Mouse (Mus musculus) kidney, embryonic 15.5 days (tissue): Measurements from ENCODE around the gene Acaa1b. TPM values are rescaled to one million over a fixed set of nuclear protein-coding genes. Genes with fewer than 3 reads are reported as not detected.

Source experiments
- ATAC-seq: fragments of 200-750 bp; cut with Nextera tagmentation; replicated peaks from 2 replicates; pipeline ENCODE4 v1.8.0; 2017; ENCODE audit warnings: moderate TSS enrichment; ENCODE audit not compliant: low FRiP score
- H3K27ac ChIP-seq: fragments of 300-500 bp; sonication (generic); 2 replicates; pipeline ENCODE4 v1.5.1; 2015; ENCODE audit warnings: mild to moderate bottlenecking, inconsistent platforms
- H3K27me3 ChIP-seq: fragments of 300-500 bp; sonication (generic); 2 replicates; pipeline ENCODE4 v1.6.1; 2015; ENCODE audit warnings: inconsistent platforms
- H3K36me3 ChIP-seq: fragments of 300-500 bp; sonication (generic); 2 replicates; pipeline ENCODE4 v1.6.1; 2015; ENCODE audit warnings: inconsistent platforms
- H3K4me1 ChIP-seq: fragments of 300-500 bp; sonication (generic); 2 replicates; pipeline ENCODE4 v1.6.1; 2015; ENCODE audit warnings: inconsistent platforms
- H3K4me2 ChIP-seq: fragments of 300-500 bp; sonication (generic); 2 replicates; pipeline ENCODE4 v1.6.1; 2015; ENCODE audit warnings: moderate library complexity, mild to moderate bottlenecking, inconsistent platforms
- H3K4me3 ChIP-seq: fragments of 300-500 bp; sonication (generic); replicated peaks from 2 replicates; pipeline ENCODE4 v1.5.1; 2015; ENCODE audit warnings: mild to moderate bottlenecking, inconsistent platforms
- H3K9ac ChIP-seq: fragments of 300-500 bp; sonication (generic); 2 replicates; pipeline ENCODE4 v1.6.1; 2015; ENCODE audit warnings: mild to moderate bottlenecking, inconsistent platforms
- H3K9me3 ChIP-seq: fragments of 300-500 bp; sonication (generic); replicated peaks from 2 replicates; pipeline ENCODE4 v1.6.1; 2016; ENCODE audit warnings: inconsistent platforms
- WGBS: fragments of 180-500 bp; shearing (Covaris S2); methylation state at CpG from one replicate; pipeline ENCODE4 v1.1.7; 2015; ENCODE audit warnings: mixed read lengths; 5-methylcytosine and 5-hydroxymethylcytosine counted together
- polyA plus RNA-seq: library from polyadenylated mRNA; unstranded; fragments of >200 nt; fragmentation: Nextera tagmentation; extraction: Ambion mirVana; gene quantifications from 2 replicates; pipeline ENCODE4 v1.2.1, GENCODE M21; 2015

Acaa1b gene
- polyA plus RNA-seq, 1 experiment from 2014 or later = 30.5 TPM

DNA sequence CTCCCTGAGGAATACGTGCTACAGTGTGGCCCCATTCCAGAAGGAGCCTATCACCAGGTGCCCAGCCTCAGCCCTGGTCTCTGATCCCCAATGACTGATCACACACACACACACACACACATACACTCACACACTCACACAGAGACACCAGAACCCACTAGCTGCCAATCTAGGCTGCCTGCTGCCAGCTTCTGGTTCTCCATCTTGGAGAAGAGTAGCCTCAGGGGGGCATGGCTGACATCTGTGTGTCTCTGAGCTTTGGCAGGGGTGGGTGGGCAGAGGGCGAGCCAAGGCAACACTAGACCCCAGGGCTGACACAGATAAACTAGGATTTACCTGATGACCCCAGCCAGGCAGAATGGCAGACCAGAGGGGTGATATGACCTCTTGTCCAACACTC, 18.1 kb downstream of the Acaa1b start:
- 66% methylated on average over 2 of the region's 2 CpGs for WGBS

DNA sequence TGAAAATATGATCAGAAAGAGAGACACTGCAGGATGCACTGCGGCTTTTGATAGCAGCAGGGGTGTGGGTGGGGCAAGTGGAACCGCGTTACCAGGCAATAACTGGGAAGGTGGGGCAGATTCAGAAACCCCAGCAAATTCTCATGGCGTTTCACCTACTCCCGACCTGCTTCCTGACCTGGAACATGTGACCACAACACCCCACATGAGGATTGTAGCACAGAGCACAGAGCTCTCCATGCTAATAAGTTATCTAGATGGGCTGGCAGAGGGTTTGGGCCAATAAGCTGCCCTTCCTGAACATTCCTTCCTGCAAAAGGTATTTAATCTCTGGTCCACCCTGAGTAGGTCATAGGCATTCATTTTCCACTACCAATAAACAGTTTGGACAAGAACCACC, 26.2 kb downstream of the Acaa1b start:
- Histone ChIP-seq H3K9ac (no peak overlapping the region), H3K36me3 (no peaks in the 10 kb centered on the region), H3K4me2 (no peak overlapping the region), H3K4me3 (no peak overlapping the region), H3K9me3 (no peaks in the 10 kb centered on the region), H3K4me1 (peaks cover 11% of the 10 kb centered on the region; the same call in 1 of the 2 replicates), H3K27me3 (no peaks in the 10 kb centered on the region), H3K27ac (no peak overlapping the region)
- WGBS = 55% methylated on average over 5 of the region's 5 CpGs
- ATAC-seq = no peak

More for the DNA sequence above, 18.1 kb downstream of the Acaa1b start:
- Histone ChIP-seq H3K4me2 (no peak overlapping the region), H3K9me3 (no peaks in the 10 kb centered on the region), H3K27ac (no peak overlapping the region), H3K27me3 (no peaks in the 10 kb centered on the region), H3K36me3 (no peaks in the 10 kb centered on the region), H3K4me1 (no peaks in the 10 kb centered on the region), H3K9ac (no peak overlapping the region), H3K4me3 (no peak overlapping the region)
- ATAC-seq = no peak

DNA sequence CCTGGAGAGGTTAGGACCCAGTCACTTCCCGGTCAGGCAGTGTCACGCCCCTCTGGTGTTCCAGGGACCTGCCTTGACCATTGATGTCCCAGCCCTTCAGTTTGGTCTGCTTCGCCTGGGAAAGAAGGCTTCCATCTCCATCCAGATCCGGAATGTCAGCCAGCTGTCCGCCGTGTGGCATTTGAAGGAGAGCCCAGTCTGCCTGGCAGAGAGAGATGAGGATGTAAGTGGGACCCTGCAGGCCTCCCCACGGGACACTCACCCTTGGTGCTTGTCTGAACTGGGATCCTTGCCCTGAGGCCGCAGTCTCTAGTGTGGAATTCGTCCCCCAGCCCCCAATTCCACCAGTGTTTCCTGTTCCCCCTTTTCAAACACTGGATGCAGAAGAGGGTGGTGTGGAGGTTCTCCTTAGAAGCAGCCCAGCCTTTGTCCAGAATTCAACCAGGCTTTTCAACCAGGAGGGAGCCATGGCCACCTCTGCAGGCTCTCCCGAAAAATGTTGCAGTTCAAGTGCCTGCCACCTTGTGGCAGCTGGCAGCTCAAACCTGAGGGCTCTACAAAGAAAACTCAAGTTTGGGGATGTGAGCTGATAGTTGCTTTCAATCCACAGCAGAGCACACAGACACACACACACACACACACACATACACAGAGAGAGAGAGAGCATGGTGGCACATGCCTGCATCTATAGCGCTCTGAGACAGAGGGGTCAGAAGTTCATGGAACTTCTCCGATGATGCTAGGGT, 28.3 kb downstream of the Acaa1b start:
- no peak for ATAC-seq
- Histone ChIP-seq H3K9ac (no peak overlapping the region), H3K4me2 (no peak overlapping the region), H3K4me3 (no peak overlapping the region), H3K36me3 (no peaks in the 10 kb centered on the region), H3K9me3 (no peaks in the 10 kb centered on the region), H3K27ac (no peak overlapping the region), H3K4me1 (peaks cover 11% of the 10 kb centered on the region; the same call in 1 of the 2 replicates), H3K27me3 (no peaks in the 10 kb centered on the region)
- WGBS = 84% methylated on average over 12 of the region's 12 CpGs

DNA sequence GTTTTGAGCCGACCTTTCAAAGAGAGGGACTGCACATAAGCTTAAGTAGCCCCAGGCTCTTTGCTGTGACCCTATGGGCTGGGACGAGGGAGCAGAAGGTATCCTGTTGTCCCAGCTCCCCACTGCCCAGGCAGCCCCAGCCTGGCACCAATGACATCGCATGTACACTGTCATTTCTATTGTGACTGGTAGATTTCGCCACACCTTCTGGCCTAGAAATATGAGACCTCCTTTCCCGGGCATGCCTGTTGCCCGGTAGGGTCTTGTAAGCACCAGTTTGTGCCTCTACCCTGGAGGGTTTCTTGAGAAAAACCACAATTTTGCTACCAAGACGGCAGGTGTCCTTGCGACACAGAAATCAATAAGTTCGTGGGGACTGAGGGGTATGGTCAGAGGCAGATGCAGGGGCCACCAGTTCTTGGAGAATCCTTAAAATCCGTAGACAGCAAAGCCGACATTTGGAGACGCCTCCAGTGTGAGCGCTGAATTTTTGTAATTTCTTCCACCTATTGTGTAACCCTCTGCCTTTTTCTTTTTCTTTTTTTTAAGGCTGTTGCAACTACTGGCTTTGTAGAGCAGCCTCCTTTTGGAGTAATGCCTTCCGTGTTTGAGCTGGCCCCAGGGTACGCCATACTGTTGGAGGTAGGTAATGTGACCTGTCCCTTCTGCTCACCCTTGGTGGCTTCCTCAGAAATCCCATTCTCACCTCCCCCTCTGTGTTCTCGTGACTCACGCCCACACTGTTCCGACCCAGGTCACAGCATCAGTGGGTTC, 34.1 kb downstream of the Acaa1b start:
- Histone ChIP-seq H3K36me3 (no peaks in the 10 kb centered on the region), H3K27me3 (no peaks in the 10 kb centered on the region), H3K9me3 (no peaks in the 10 kb centered on the region), H3K4me2 (no peak overlapping the region), H3K4me1 (peaks cover 26% of the 10 kb centered on the region), H3K4me3 (no peak overlapping the region), H3K9ac (no peak overlapping the region), H3K27ac (no peak overlapping the region)
- ATAC-seq = no peak
- 74% methylated on average over 18 of the region's 18 CpGs for WGBS

DNA sequence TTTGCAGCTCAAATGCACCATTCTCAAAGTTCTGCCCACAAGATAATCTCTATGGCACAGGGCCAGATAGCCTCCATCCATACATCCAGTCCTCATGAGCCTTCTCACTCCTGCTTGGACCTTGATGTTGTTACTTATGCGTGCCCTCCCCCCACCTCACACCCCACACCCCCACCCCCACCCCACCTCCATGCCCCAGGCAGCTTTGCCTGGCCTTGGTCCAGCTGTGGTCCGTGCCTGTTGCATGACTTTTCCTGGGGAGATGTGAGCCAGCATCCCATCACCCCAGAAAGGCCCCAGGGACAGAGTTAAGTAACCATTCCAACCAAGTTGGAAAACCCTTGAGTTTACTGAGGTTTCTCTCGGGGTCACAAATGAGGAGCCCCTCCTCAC, 36.7 kb downstream of the Acaa1b start:
- Histone ChIP-seq H3K27me3 (no peaks in the 10 kb centered on the region), H3K4me2 (peak overlapping the region; percentile 42), H3K36me3 (no peaks in the 10 kb centered on the region), H3K27ac (peak overlapping the region; percentile 85), H3K4me3 (peak overlapping the region; percentile 21; the same call in 1 of the 2 replicates), H3K9ac (no peak overlapping the region), H3K4me1 (peaks cover 26% of the 10 kb centered on the region), H3K9me3 (no peaks in the 10 kb centered on the region)
- 25% methylated on average over 3 of the region's 3 CpGs for WGBS
- no peak; the same call in 1 of the 2 replicates for ATAC-seq

DNA sequence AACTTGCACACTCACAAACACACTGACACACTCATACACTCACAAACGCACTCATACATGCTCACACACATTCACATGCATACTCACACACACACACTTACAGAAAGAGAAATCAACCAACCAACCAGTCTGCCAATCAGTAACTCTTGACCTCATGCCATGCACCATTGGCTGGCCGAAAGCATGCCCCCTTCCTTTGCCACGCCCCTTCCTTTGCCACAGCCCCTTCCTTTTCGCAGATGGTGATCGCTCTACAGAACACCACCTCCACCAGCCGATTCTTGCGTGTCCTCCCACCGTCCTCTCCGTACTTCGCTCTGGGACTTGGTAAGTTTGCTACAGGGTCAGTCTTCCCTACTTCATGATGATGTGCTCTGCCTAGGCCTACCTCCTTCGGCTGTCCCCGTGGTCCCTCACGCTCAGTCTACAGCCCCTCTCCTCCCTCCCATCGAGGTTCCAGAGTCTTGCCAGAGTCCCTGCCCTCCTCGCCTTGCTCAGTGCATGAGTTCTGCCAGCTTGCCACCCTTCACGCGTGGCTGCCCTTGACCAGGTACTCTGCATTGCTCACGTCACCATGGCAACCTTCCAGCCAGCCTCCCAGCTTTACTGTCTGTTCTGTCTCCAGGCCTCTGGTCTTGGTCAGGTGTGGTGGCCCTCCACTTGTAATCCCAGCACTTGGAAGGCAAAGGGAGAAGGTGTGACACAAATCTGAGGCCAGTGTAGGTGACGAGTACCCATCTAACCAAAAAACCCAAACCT, 37.3 kb downstream of the Acaa1b start:
- Histone ChIP-seq H3K4me3 (peak overlapping the region; percentile 21), H3K9me3 (no peaks in the 10 kb centered on the region), H3K4me1 (peaks cover 26% of the 10 kb centered on the region), H3K36me3 (no peaks in the 10 kb centered on the region), H3K4me2 (peak overlapping the region; percentile 42), H3K27me3 (no peaks in the 10 kb centered on the region), H3K9ac (no peak overlapping the region), H3K27ac (peak overlapping the region; percentile 85)
- WGBS = 70% methylated on average over 19 of the region's 19 CpGs
- ATAC-seq = peak; percentile 89

DNA sequence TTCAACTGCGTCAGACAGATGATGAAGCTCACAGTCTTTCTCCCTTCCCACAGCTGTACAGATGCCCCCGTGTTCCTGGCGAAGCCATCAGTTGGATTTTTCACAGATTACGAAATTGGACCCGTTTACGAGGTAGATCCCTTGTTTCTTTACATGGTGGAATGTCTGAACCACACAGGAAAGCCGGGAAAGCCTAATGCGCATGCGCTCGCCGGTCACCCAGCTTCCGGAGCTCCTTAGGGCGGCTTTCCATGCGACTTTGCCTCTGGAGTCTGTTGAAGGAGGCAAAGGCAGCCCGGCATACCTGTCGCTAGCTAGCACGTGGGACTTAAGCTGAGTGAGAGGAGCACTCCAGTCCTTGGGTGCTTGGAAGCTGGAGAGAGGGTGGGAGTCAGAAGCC, 42.0 kb downstream of the Acaa1b start:
- 89% methylated on average over 17 of the region's 17 CpGs for WGBS
- Histone ChIP-seq H3K4me1 (peaks cover 22% of the 10 kb centered on the region), H3K4me3 (no peak overlapping the region), H3K36me3 (no peaks in the 10 kb centered on the region), H3K9ac (no peak overlapping the region), H3K27me3 (no peaks in the 10 kb centered on the region), H3K4me2 (no peak overlapping the region), H3K27ac (no peak overlapping the region), H3K9me3 (no peaks in the 10 kb centered on the region)
- ATAC-seq = no peak

DNA sequence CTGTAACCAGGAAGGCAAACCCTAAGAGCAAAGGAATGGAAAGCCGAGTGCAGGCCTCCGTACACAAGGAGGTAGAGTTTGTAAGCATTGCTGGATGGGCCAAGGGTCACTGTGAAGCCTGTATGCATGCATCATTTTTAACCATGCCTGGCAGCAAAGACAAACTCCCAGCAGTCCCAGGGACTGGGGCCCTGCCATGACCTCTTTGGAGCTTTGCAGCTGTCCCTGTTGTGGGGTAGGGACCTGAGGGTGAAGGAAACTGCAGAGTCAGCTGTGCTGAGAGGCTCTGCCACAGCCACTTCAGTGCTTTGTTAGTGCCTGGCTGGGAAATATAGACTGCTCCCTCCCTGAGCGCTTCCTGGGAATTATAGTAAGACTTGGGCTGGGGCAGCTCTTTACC, 46.3 kb downstream of the Acaa1b start:
- no peaks in the 10 kb centered on the region for H3K36me3 ChIP-seq
- H3K9ac ChIP-seq = no peak overlapping the region
- ATAC-seq = no peak
- H3K4me3 ChIP-seq = no peak overlapping the region
- H3K27me3 ChIP-seq = no peaks in the 10 kb centered on the region
- H3K27ac ChIP-seq = peak overlapping the region; percentile 28; the same call in 1 of the 2 replicates
- H3K4me2 ChIP-seq = no peak overlapping the region
- H3K4me1 ChIP-seq = peaks cover 12% of the 10 kb centered on the region
- 44% methylated on average over 3 of the region's 3 CpGs for WGBS
- H3K9me3 ChIP-seq = no peaks in the 10 kb centered on the region

DNA sequence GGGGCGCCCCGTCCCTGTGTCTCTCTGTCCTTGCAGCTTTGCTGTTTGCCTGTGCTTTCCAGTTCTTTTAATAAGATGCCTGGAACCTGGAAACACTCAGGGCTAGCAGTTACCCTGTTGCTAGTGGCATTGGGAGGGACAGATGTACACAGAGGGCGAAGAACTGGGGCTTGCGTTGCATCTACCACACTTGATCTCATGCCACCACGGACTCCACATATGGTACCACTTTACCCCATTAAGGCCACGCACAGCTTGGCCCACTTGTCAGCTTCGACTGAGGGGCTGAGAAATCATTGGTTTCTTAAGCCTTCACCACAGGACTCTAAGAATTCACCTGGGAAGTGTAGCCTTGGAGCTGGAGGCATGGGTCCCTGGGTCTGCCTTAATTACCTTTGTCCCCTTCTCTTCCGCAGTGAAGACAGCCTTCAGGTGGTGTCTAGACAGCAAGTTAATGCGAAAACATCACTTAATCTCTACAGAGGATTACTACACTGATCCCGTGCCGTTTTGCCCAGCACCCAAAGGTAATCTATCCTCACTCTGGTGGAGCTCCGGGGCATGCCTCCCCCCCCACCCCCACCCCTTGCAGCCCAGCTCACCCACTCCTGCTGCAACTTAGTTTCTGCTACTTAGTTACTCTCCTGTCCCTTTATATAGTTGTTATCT, 47.1 kb downstream of the Acaa1b start:
- no peak overlapping the region for H3K27ac ChIP-seq
- no peaks in the 10 kb centered on the region for H3K27me3 ChIP-seq
- H3K36me3 ChIP-seq = no peaks in the 10 kb centered on the region
- no peak for ATAC-seq
- H3K9me3 ChIP-seq = no peaks in the 10 kb centered on the region
- no peak overlapping the region for H3K4me2 ChIP-seq
- peaks cover 12% of the 10 kb centered on the region for H3K4me1 ChIP-seq
- no peak overlapping the region for H3K4me3 ChIP-seq
- WGBS = 70% methylated on average over 12 of the region's 12 CpGs
- H3K9ac ChIP-seq = no peak overlapping the region

DNA sequence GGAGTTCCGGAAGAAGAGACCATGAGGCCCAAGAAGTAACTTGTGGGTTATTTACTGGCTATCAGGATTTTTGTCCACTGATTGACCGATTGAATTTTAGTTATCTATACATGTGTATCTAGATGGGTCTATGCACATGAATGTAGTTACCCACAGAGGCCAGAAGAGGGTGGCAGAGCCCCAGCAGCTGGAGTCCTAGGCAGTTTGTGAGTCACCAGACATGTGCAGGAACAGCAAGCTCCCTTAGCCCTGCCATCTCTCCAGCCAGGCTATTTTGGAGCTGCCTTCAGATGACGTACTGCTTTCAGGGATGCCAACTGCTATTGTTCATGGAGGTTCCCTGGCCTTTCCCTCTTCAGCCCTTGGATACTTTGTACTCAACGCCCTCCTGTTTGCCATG, 49.3 kb downstream of the Acaa1b start:
- no peak for ATAC-seq
- no peak overlapping the region for H3K27ac ChIP-seq
- 86% methylated on average over 4 of the region's 4 CpGs for WGBS
- no peak overlapping the region for H3K9ac ChIP-seq
- H3K36me3 ChIP-seq = no peaks in the 10 kb centered on the region
- peaks cover 21% of the 10 kb centered on the region for H3K4me1 ChIP-seq
- H3K27me3 ChIP-seq = peaks cover 6% of the 10 kb centered on the region; the same call in 1 of the 2 replicates
- H3K4me2 ChIP-seq = no peak overlapping the region
- no peaks in the 10 kb centered on the region for H3K9me3 ChIP-seq
- no peak overlapping the region for H3K4me3 ChIP-seq

DNA sequence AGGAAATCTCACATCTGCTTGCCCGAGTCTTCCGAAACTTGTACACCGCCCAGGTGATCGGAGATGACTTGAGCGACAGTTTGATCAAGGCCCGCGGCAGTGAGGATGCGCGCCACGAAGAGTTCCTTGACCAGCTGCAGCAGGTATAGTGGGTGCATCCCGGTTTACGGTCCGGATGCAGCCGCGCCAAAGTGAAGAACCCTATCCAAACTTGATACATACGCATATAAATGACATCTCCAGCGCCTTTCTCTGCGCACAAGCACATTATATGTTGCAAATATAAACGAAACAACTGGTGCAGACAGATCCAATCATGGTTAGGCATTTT, 54.1 kb downstream of the Acaa1b start:
- Histone ChIP-seq H3K4me2 (peak overlapping the region; percentile 93), H3K36me3 (no peaks in the 10 kb centered on the region), H3K4me3 (peak overlapping the region; percentile 66), H3K4me1 (peaks cover 22% of the 10 kb centered on the region), H3K27me3 (peaks cover 6% of the 10 kb centered on the region; the same call in 1 of the 2 replicates), H3K9ac (peak overlapping the region; percentile 39), H3K9me3 (no peaks in the 10 kb centered on the region), H3K27ac (no peak overlapping the region)
- peak; percentile 10; the same call in 1 of the 2 replicates for ATAC-seq
- 3% methylated on average over 19 of the region's 19 CpGs for WGBS
